Mouse (Mus musculus) left cerebral cortex, postnatal 10 days (tissue): ENCODE results near the gene Senp1. TPM values are rescaled to one million over a fixed set of nuclear protein-coding genes. Genes with fewer than 3 reads are reported as not detected.

Experiments
- DNase-seq, 2 experiments: peaks; one replicate each; pipeline ENCODE4 v3.0.0; 2021 to 2022; ENCODE audit warnings: low spot score in 2 of 2, mixed read lengths in 1 of 2; ENCODE audit errors: extremely low spot score in 1 of 2
- intact Hi-C: fragments of 180-260 bp; cut with DNase I; formaldehyde crosslinking; loops from one replicate; pipeline ENCODE4 v1.15.1; 2025
- total RNA-seq, 2 experiments: library from RNA; stranded (reverse); gene quantifications; 2 replicates each; pipeline ENCODE4 v1.2.3; 2021

Gene Senp1
- total RNA-seq, 2 experiments from 2014 or later: 13.6 to 14.1 TPM

- intact Hi-C loops: no loop called here
- no peak for DNase-seq
These were observed 25.0 kb downstream of the Senp1 start for GRCm38 (mm10) chr15:98068506-98068905.

GRCm38 (mm10) chr15:98067492-98067891 lies 26.1 kb downstream of the Senp1 start:
- intact Hi-C loops: no loop called here
- DNase-seq: no peak

DNA sequence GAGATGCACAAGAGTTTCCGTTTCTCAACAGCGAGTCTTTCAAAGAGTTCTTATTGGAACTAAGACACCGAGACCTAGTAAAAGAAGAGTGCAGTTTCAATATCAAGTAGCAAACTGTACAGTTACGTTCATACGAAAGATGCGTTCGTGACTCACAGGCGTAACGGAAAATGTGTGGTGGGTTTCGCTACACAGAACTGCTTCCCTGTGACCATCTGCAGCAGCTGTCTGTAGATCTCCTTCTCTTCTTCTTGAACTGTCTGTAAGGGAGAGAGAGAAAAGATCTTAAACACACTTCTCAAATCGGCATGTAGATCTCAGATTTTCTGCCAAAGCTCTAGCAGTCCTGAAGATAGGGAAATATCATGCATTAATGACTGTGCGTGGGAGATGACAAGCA lies 26.9 kb downstream of the Senp1 start:
- intact Hi-C loops: no loop called here
- DNase-seq: no peak

DNA sequence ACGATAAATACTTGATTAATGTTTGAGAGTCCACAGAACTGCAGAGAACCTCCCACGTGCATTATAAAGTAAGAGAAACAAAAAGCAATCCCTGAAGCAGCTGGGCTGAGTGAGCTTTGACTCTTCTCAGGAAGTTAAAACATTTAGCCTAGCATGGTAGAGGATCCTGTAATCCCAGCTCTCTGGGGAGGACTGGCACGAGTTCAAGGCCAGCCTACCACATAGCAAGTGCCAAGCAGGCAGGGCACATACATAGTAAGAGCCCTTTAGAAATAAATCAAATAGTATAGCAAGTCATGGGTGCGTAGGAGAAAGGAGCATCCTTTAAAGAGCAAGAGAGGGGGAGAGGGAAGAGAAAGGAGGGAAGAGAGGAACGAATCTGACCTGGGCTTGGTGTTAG lies 27.7 kb downstream of the Senp1 start:
- DNase-seq: no peak
- intact Hi-C loops: no loop called here

- intact Hi-C loops: no loop called here
- no peak for DNase-seq
These were observed 38.3 kb downstream of the Senp1 start for GRCm38 (mm10) chr15:98055246-98055645.

DNA sequence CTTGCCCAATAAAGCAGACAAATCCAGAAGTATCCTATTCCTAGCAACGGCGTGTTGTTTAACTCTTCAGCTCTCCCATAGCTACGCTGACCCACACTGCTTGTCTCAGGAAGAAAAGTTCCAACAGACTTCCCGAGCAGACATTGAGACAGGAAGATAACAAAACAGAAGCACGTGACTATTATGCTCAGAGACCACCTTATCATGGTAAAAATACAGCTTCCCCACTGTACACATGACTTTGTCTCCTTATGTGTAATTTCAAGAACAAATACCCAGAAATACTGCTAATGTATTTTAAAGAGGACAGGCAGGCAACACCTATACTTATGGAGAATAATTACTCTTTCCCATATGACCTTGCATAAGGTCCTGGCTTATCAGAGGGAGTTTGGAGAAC lies 41.9 kb downstream of the Senp1 start:
- no peak for DNase-seq
- intact Hi-C loops: no loop called here

DNA sequence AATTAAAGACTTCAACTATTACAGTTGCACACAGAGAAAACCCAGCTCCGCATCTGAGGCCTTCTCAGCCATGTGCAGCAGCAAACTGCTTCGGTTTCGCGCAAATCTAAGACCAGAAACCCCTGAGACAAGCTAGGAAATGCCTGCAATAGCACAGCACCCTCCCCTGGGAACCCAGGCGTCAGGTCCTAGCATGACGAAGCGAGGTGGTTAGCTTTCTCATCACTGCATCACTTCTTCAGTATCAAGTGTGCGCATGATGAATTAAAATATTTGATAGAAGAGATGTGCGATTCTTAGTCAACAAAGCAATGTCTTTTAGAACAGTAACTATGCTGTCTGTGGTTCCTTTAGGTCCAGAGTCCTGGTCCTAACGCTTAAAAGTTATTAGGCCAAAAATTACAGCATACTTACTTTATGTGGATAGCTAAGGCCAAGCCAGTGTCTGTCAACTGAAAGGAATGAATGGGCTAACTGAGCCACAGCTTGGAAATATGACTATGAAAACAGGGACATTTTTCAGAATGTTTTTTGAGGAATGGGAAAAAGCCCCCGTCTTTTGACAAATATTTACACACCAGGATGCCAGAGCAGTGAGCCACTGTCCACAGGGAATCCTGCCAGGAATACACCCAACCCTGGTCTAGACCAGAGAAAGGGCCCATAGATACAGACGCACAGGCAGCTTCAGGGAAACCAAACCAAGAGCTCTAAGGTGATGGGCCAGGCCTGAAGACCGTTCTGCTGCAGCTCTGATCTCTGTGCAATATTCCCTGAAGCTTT lies 44.4 kb downstream of the Senp1 start:
- intact Hi-C loops: no loop called here
- no peak for DNase-seq

DNA sequence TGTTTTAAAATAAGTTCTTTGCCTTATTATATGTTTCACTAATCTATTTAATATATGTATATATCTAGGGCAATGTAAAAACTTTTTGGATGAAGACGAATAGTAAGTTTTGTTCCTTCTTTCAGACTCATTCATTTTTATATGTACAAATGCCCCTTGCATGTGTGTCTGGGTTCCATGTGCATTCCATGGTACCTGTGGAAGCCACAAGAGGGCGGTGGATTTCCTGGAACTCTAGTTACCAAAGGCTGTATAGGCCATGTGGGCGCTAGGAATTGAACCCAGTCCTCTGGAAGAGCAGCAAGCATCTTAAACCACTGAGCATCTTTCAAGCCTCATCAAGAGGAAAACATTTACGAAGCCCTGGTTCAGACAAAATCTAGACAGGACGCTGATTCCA lies 49.2 kb downstream of the Senp1 start:
- no peak for DNase-seq
- intact Hi-C loops: no loop called here

- no peak for DNase-seq
- intact Hi-C loops: no loop called here
These were observed 49.6 kb downstream of the Senp1 start for GRCm38 (mm10) chr15:98043967-98044366.

DNA sequence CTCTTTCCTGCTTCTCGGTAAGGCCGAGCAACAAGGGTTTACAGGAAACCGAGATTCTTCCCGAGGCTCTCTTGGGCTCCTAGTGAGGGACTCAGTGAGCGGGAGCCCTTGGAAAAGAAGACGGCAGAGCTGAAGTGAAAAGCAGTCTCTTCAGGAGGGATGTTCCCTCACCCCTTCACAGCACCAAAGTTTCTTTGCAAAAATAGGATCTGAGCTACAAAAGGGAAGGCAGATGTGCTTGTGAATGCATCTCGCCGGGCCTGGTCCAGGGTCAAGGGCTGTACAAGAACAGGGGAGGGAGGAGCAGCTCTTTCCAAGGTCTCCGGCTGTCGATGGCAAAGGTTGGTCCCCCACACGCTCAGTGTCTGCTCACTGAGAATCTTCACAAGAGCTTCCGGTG lies 51.0 kb downstream of the Senp1 start:
- intact Hi-C loops: no loop called here
- no peak for DNase-seq

- no peak for DNase-seq
These were observed 53.9 kb downstream of the Senp1 start for GRCm38 (mm10) chr15:98039682-98040081.

GRCm38 (mm10) chr15:98036578-98036977 lies 57.0 kb downstream of the Senp1 start:
- DNase-seq: no peak
- intact Hi-C loops: no loop called here

More at GRCm38 (mm10) chr15:98039682-98040081, 53.9 kb downstream of the Senp1 start:
- intact Hi-C loops: no loop called here

DNA sequence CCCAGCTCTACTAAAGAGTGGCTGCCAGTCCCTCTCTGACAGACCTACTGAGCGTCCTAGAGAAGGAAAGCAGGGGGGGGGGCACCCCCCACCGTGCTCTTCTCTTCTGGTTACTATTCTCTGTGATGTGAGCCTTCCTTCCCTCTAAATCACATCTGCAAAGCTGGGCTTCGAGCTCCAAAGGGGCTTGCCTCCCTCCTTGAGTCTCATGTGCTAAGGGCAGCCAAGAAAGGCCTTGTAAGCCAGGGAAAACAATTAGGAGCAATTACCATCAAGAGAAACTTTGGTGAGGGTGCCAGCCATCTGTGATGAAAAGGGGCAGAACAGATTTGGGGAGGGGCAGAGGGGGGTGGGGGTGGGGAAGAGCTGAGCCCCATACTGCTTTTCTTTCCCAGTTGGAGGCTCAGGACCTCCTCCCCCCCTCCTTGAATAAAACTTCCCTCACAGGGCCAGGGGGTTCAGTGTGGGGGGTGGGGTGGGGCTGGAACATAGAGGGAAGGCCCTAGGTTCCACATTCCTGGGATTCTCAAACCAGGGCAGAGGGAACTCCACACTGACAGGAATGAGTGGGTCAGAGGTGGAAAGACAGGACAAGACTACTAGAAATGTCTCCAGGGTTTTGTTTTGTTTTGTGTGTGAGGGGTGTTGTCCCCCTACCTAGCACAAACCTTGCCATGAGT lies 58.3 kb downstream of the Senp1 start:
- intact Hi-C loops: no loop called here
- no peak for DNase-seq

- DNase-seq: no peak
- intact Hi-C loops: no loop called here
These were observed 60.3 kb downstream of the Senp1 start for GRCm38 (mm10) chr15:98033233-98033748.

DNA sequence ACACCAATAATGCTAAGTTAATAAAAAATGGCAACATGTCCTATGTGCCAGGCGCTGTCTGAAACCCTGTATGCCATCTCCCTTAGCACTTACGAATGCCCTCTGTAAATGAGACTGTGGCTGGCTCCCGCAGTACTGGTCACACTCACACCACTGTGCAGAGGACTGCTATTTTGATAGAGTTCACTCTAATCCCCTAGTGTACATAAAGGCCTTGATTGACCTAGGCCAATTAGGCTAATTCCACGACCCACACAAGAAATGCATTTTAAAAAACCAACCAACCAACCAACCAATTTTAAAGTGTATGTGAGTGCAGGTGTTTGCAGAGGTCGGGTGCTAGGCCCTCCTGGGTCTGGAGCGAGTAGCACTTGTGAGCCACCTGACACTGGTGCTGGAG lies 63.7 kb downstream of the Senp1 start:
- DNase-seq: no peak

GRCm38 (mm10) chr15:98026967-98027904 lies 66.3 kb downstream of the Senp1 start:
- intact Hi-C loops: no loop called here
- no peak for DNase-seq

More for the DNA sequence above, 63.7 kb downstream of the Senp1 start:
- intact Hi-C loops: no loop called here

DNA sequence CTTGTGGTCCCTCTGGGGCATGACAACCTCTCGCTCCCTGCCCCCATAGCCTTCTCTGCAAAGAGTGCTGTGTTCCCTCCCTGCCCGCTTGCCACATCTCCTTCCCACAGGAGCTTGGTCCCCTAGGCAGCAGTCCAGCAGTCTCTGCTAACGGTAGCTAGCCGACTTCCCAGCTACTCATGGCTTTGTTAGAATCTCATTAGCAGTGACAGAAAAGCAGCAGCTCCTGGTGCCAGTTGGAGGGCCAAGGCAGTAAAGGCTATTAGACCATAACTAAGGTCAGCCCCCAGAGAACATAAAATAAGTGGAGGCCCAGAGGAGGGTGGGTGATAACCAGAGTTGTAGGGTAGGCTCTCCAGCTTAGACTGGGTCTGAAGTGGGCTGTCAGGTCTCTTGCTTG lies 67.9 kb downstream of the Senp1 start:
- no peak for DNase-seq
- intact Hi-C loops: no loop called here

GRCm38 (mm10) chr15:98023137-98023536 lies 70.4 kb downstream of the Senp1 start:
- intact Hi-C loops: no loop called here
- no peak for DNase-seq

DNA sequence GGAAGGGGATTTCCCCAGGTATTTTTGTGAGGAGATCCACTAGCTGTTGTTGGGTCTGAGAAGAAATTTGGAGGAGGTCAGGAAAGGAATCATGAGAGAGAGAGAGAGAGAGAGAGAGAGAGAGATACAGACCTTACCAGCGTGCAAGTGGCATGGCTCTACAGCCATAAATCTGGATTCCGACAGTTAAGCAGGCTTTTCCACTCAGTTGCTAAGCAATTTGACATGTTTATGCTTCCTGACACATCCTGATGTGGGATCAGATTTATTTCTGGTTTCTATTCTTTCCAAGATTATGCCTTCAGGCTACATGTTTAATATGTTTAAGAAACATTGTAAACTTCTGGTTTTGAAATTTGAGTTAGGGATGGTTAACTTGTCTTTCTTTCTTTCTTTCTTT lies 71.7 kb downstream of the Senp1 start:
- intact Hi-C loops: no loop called here
- DNase-seq: no peak
